Mouse (Mus musculus): ENCODE measurements around the gene Elmo3.

- no peak for TF ChIP-seq CTCF (IDR thresholded peaks at IDR 0.05; ENCODE audit: low read depth, low read length)
- no peak for TF ChIP-seq POLR2A (IDR thresholded peaks at IDR 0.05; ENCODE audit: borderline replicate concordance, low read depth, low read length)
These were observed 38.6 kb downstream of the Elmo3 start for GRCm38 (mm10) chr8:105343791-105344574.

All from bone marrow macrophage, adult 2 months (primary cell).